Mouse (Mus musculus) frontal cortex, postnatal 36 days (tissue): ENCODE measurements around the gene 1700018F24Rik.
"Not testable (repeated sequence)": the region's sequence is repeated elsewhere in the genome, so short reads cannot be mapped to it uniquely, and the experiment has no call there.

Source experiments
- DNase-seq, 2 experiments: peaks; one replicate each; pipeline ENCODE4 v3.0.0; 2022; ENCODE audit warnings: low spot score in 2 of 2

1700018F24Rik gene

GRCm38 (mm10) chr5:145042690-145043089, at the start of gene 1700018F24Rik:
Gene 1700018F24Rik, plus strand, starts transcription at chr5:145042990.
- DNase-seq, result not testable (repeated sequence)

- no peak for DNase-seq
Observed at GRCm38 (mm10) chr5:144998491-144998890, 44.3 kb upstream of the 1700018F24Rik start.

- DNase-seq, result no peak
Observed at GRCm38 (mm10) chr5:145003362-145003761, 39.4 kb upstream of the 1700018F24Rik start.

- DNase-seq, result no peak
Observed at GRCm38 (mm10) chr5:145004495-145004894, 38.3 kb upstream of the 1700018F24Rik start.

- DNase-seq, result no peak
Observed at GRCm38 (mm10) chr5:145005596-145005995, 37.2 kb upstream of the 1700018F24Rik start.

- DNase-seq, result no peak
Observed at GRCm38 (mm10) chr5:145008878-145009659, 33.7 kb upstream of the 1700018F24Rik start.

GRCm38 (mm10) chr5:145014278-145014677, 28.5 kb upstream of the 1700018F24Rik start:
- no peak for DNase-seq

- DNase-seq, result not testable (repeated sequence)
Observed at GRCm38 (mm10) chr5:145016761-145017160, 26.0 kb upstream of the 1700018F24Rik start.

GRCm38 (mm10) chr5:145020254-145020653, 22.5 kb upstream of the 1700018F24Rik start:
- not testable (repeated sequence) for DNase-seq

GRCm38 (mm10) chr5:145020712-145021111, 22.1 kb upstream of the 1700018F24Rik start:
- not testable (repeated sequence) for DNase-seq

- DNase-seq, result not testable (repeated sequence)
Observed at GRCm38 (mm10) chr5:145030476-145030875, 12.3 kb upstream of the 1700018F24Rik start.

- not testable (repeated sequence) for DNase-seq
Observed at GRCm38 (mm10) chr5:145032391-145032790, 10.4 kb upstream of the 1700018F24Rik start, which contains the start of gene Gm4871. Gene Gm4871, minus strand, starts transcription at chr5:145032754.

GRCm38 (mm10) chr5:145041628-145042027, 1.2 kb upstream of the 1700018F24Rik start:
- no peak for DNase-seq

- DNase-seq, result not testable (repeated sequence)
Observed at GRCm38 (mm10) chr5:145054187-145054586, 11.4 kb downstream of the 1700018F24Rik start.

- DNase-seq, result no peak
Observed at GRCm38 (mm10) chr5:145057907-145058306, 15.1 kb downstream of the 1700018F24Rik start.

GRCm38 (mm10) chr5:145058722-145059121, 15.9 kb downstream of the 1700018F24Rik start:
- no peak for DNase-seq

GRCm38 (mm10) chr5:145059524-145059923, 16.7 kb downstream of the 1700018F24Rik start:
- no peak for DNase-seq

GRCm38 (mm10) chr5:145064765-145065340, 22.1 kb downstream of the 1700018F24Rik start:
- DNase-seq, result no peak

- DNase-seq, result no peak
Observed at GRCm38 (mm10) chr5:145068863-145069262, 26.1 kb downstream of the 1700018F24Rik start.

- peak; percentile 72 to 82 for DNase-seq
Observed at GRCm38 (mm10) chr5:145069707-145070106, 26.9 kb downstream of the 1700018F24Rik start.

GRCm38 (mm10) chr5:145071342-145071741, 28.6 kb downstream of the 1700018F24Rik start:
- DNase-seq, result no peak

GRCm38 (mm10) chr5:145075081-145075480, 32.3 kb downstream of the 1700018F24Rik start:
- DNase-seq, result no peak
